Mouse (Mus musculus): ENCODE results near the gene A630076J17Rik.

The A630076J17Rik gene

DNA sequence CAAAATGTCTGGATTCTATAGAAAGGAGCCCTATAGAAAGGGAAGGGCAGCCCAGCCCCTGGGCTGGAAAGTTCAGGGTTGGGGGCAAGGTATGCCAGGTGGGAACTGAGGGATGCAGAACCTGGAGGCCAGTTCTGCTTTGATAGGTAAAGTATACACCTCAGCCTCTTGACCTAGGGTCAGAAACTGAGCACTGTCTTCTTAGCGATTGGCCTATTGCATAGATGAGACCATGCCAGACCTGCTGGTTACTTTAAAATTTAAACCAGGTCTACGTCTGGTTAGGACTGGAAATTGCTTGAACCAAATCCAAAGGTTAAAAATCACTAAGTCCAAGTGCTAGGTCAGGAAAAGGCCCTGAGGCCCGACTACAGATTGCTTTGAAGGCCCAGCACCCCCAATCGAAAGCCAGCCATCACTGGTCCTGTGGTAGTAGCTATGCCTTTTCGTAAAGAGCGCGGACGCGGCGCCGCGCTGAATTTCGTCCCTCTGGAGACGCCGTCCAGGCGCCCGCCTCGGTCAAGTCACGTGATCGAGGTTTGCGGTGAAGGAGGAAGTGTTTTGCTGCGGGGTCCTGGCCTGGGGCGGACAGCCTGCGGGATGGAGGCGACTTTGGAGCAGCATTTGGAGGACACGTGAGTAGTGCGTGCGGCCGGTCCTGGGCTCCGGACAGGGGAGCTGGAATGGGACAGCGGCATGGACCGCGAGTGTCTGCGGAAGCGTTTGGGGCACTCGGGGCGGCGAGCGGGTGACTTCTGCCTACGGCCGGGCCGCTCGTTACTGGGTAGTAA, 48.3 kb downstream of the A630076J17Rik start, which contains the start of gene Lamtor5:
TSS of gene Lamtor5 (plus strand) at position 380 of the 791 bp plus-strand sequence.
- peak; percentile 87 for DNase-seq

All from right cerebral cortex, postnatal 4 days (tissue).